11 mouse cellular contexts compared by ENCODE assay signal in genomic region chr9:35405038-35405905, GRCm38 (mm10). TPM values are rescaled to one million over a fixed set of nuclear protein-coding genes. Genes with fewer than 3 reads are reported as not detected.
DNase-seq lines count a peak whose midpoint lies in the region; ATAC-seq and TF ChIP-seq lines count a peak whose summit lies in the region.
"Had no signal": no experiment of that assay in that cellular context is flagged by ENCODE, and none has a peak within 500 bp of the region (broad histone marks: within the 10 kb centered on the region; RNA-seq: fewer than 3 reads in every experiment).

No protein-coding gene starts in this region.

- H3K27me3 ChIP-seq in heart, embryonic 15.5 days: peaks cover 6% of the 10 kb centered on the region
- no peaks in the 10 kb centered on the region for H3K27me3 ChIP-seq in liver, postnatal 0 days (ENCODE audit: insufficient read depth, low read length)

- TF ChIP-seq CTCF in brain, embryonic 14.5 days (IDR thresholded peaks at IDR 0.05; ENCODE audit: borderline replicate concordance, extremely low read depth, insufficient read depth, insufficient read length): no peak
- TF ChIP-seq CTCF in liver, postnatal 0 days (IDR thresholded peaks at IDR 0.05; ENCODE audit: low read depth): no peak

- no peak overlapping the region for H3K4me3 ChIP-seq in heart, embryonic 15.5 days
- H3K4me3 ChIP-seq in liver, postnatal 0 days (ENCODE audit: low read depth, low read length): no peak overlapping the region
- H3K4me3 ChIP-seq: erythroblast, embryonic 14.5 days had no signal

- no peak overlapping the region for H3K9ac ChIP-seq in heart, embryonic 15.5 days
- H3K9ac ChIP-seq in liver, postnatal 0 days (replicated peaks): no peak overlapping the region

- no peaks in the 10 kb centered on the region for H3K9me3 ChIP-seq in heart, embryonic 15.5 days (replicated peaks)
- H3K9me3 ChIP-seq in liver, postnatal 0 days (ENCODE audit: low read length): no peaks in the 10 kb centered on the region

- TF ChIP-seq POLR2A in brain, embryonic 14.5 days (IDR thresholded peaks at IDR 0.05; ENCODE audit: borderline replicate concordance, extremely low read depth, insufficient read depth, insufficient read length, poor library complexity, severe bottlenecking): no peak

- WGBS in heart, embryonic 15.5 days: 15% methylated on average over 13 of the region's 13 CpGs
- 22% methylated on average over 13 of the region's 13 CpGs for WGBS in liver, postnatal 0 days (ENCODE audit: insufficient replicate concordance)

- ATAC-seq in heart, embryonic 15.5 days (replicated peaks; ENCODE audit: insufficient number of reproducible peaks, insufficient read depth, low FRiP score, low read depth): no peak
- peak; percentile 47; the same call in 1 of the 2 replicates for ATAC-seq in liver, postnatal 0 days
- ATAC-seq: hindbrain, embryonic 16.5 days had no signal

- no peak for TF ChIP-seq EP300 in liver, postnatal 0 days (IDR thresholded peaks at IDR 0.05; ENCODE audit: low read depth)

- intact Hi-C loops in heart, postnatal 25 days (cut with DNase I): no loop called here

- no peak for DNase-seq in heart, postnatal 25 days (ENCODE audit: low spot score)
- DNase-seq in brain, embryonic 14.5 days (ENCODE audit: low read depth): peak; percentile 86
- DNase-seq in forelimb bud, embryonic 11.5 days (ENCODE audit: low read depth, low spot score): peak; percentile 52
- no peak for DNase-seq in liver, postnatal 0 days
- no peak for DNase-seq in c-Kit-positive CD71-positive TER-119-positive erythroid progenitor cells, embryonic 14.5 days (ENCODE audit: low spot score)
- DNase-seq in cerebellum, postnatal 4 days (ENCODE audit: low spot score in 2 of 2): no peak
- no peak for DNase-seq in right cerebral cortex, postnatal 10 days (ENCODE audit: low spot score in 2 of 2)
- DNase-seq: adrenal gland, adult 2 months had no signal

- H3K27ac ChIP-seq in heart, embryonic 15.5 days: peak overlapping the region; percentile 18; the same call in 1 of the 2 replicates
- H3K27ac ChIP-seq in liver, postnatal 0 days (ENCODE audit: low read depth): no peak overlapping the region

- H3K36me3 ChIP-seq in heart, embryonic 15.5 days: no peaks in the 10 kb centered on the region
- no peaks in the 10 kb centered on the region for H3K36me3 ChIP-seq in liver, postnatal 0 days (replicated peaks; ENCODE audit: insufficient read depth, low read length)

- H3K4me1 ChIP-seq in heart, embryonic 15.5 days (replicated peaks): peaks cover 17% of the 10 kb centered on the region
- no peaks in the 10 kb centered on the region for H3K4me1 ChIP-seq in liver, postnatal 0 days (ENCODE audit: insufficient read depth)

- H3K4me2 ChIP-seq in heart, embryonic 15.5 days: peak overlapping the region; percentile 37
- peak overlapping the region; percentile 58 for H3K4me2 ChIP-seq in liver, postnatal 0 days (ENCODE audit: low read depth, low read length)

RNA-seq across cellular contexts. Expression of gene Cdon, which starts 15.7 kb away (rescaled TPM):
- 6.8 and 7.5 TPM in 2 replicates for polyA plus RNA-seq in heart, embryonic 15.5 days (2015; fragmentation: Nextera tagmentation; extraction: Ambion mirVana)
- 10 to 100 TPM; 14.0 to 16.1 TPM for total RNA-seq in heart, postnatal 25 days (2021)
- polyA plus RNA-seq in brain, embryonic 14.5 days (2012; rRNA removed): 22.4 and 31.5 TPM in 2 replicates
- polyA plus RNA-seq in liver, postnatal 0 days (2015; fragmentation: Nextera tagmentation; extraction: Ambion mirVana): 0.18 and 0.38 TPM in 2 replicates
- polyA plus RNA-seq: erythroblast, embryonic 14.5 days had no signal

Comparison
In these comparisons a context has a peak if more than half of its experiments do, and no peak if none do; other contexts are left out.
1. DNase-seq: peak in brain, embryonic 14.5 days (single experiment) and forelimb bud, embryonic 11.5 days (single experiment); none in heart, postnatal 25 days (single experiment), liver, postnatal 0 days (single experiment), c-Kit-positive CD71-positive TER-119-positive erythroid progenitor cells, embryonic 14.5 days (single experiment), cerebellum, postnatal 4 days (0 of 2) and right cerebral cortex, postnatal 10 days (0 of 2).